Mouse (Mus musculus) layer of hippocampus, postnatal 25 days (tissue): ENCODE measurements at regions not wholly inside any gene's neighbourhood (a gene's known extent, or its start where the extent isn't known, plus 50 kb on each side); places are given as distances from the start of the nearest gene placed in this dataset.

ENCODE experiments used
- DNase-seq, 2 experiments: peaks; one replicate each; pipeline ENCODE4 v3.0.0; 2022; ENCODE audit warnings: mixed read lengths in 2 of 2, low spot score in 1 of 2; ENCODE audit errors: extremely low spot score in 1 of 2

DNA sequence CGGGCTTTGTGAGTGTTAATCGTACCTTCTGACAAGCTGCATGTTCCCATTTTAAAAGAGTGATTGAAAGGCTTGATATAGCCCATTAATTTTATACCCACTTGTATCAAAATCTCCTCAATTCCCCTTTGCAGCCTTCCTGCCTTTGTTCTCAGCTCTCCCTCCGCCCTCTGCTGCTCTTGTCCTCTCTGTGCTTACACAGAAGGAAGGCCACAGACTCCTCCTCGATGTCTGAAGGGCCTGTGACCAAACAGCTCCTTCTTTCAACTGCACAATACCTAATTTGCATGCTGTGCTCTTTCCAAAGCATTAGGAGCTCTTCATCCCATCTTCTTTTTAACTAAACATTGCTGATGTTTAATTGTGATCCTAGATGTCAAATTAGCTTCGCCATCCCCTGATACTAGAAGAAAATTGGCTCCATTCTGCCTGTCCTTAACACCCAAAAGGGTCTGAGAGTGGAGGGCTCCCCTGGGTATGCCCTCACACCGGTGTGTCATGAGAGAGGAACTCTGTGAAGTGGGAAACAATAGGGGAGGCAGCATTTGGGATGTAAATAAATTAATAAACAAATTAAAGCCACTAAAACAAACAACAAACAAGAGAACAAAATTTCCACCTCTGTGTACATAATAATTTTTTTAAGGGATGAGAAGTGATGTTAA, 90.8 kb upstream of the Ppargc1a start:
- no peak for DNase-seq

DNA sequence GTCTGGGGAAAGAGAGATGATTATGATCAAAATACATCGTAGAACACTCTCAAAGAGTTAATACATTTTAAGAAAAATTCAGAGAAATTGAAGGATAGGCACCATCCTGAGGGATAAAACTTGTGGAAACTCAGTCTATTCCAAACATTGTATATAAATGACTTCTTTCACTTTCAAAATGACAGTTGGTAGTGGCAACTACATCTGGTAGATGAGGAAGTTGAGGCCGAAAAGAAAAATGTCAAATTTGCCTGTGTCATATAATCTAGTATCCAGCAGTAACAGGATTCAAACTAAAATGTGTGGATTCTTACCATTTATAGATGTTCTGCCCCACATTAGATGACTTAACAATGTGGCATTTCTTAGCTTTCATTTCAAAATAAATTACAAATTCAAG, 86.0 kb upstream of the Ppargc1a start:
- DNase-seq: no peak

DNA sequence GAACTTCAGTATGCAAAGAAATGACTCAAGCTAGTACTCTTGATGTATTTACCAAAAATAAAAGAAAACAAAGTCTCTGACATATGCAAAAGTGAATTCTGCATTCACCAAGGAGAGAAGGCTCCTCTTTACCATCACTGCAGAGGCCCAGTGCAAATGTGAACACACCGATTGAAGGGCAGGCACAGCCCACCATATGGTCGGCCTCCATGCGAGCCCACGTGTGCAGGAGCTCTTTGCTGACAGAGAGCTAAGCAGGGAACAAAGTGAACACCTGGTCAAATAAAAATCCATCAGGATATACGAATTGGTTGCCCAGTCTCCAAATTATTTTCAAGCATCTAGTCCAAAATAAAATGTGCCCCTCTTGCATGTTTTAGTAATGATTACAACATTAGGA, 56.9 kb upstream of the Ppargc1a start:
- DNase-seq: no peak
